Mouse (Mus musculus) MEL (cell line): ENCODE data around the gene Fkbp8. TPM values are rescaled to one million over a fixed set of nuclear protein-coding genes. Genes with fewer than 3 reads are reported as not detected.

Source experiments
- DNase-seq: peaks from one replicate; pipeline ENCODE4 v3.0.0; 2011; ENCODE audit warnings: low read depth, low spot score
- H3K27ac ChIP-seq: 2 replicates; pipeline ENCODE4 v1.5.1; 2012; ENCODE audit warnings: low read depth, mild to moderate bottlenecking, control low read depth, low read length, moderate library complexity; ENCODE audit not compliant: control insufficient read depth
- H3K27me3 ChIP-seq, 2 experiments: fragments of 150-350 bp in 1 of 2; sonication (generic) in 1 of 2; 2 replicates each; pipeline ENCODE4 v1.6.1; 2012; ENCODE audit warnings: low read length in 2 of 2, mild to moderate bottlenecking in 2 of 2, improper control_type of control experiment in 1 of 2, moderate library complexity in 1 of 2; ENCODE audit not compliant: insufficient read depth in 2 of 2, control insufficient read depth in 1 of 2
- H3K36me3 ChIP-seq, 2 experiments: 2 replicates each; pipeline ENCODE4 v1.6.1; 2012 to 2014; ENCODE audit warnings: low read length in 2 of 2, improper control_type of control experiment in 1 of 2, inconsistent platforms in 1 of 2, mild to moderate bottlenecking in 1 of 2; ENCODE audit not compliant: insufficient read depth in 2 of 2, control insufficient read depth in 1 of 2
- H3K4me1 ChIP-seq, 2 experiments: fragments of 150-350 bp in 1 of 2; sonication (generic) in 1 of 2; 2 replicates each; pipeline ENCODE4 v1.6.1; 2012; ENCODE audit warnings: low read length in 2 of 2, improper control_type of control experiment in 1 of 2, mild to moderate bottlenecking in 1 of 2; ENCODE audit not compliant: insufficient read depth in 2 of 2, control insufficient read depth in 1 of 2
- H3K4me3 ChIP-seq, 2 experiments: fragments of 150-350 bp in 1 of 2; sonication (generic) in 1 of 2; 2 replicates each; pipeline ENCODE4 v1.5.1; 2012; ENCODE audit warnings: low read depth in 2 of 2, low read length in 2 of 2, mild to moderate bottlenecking in 2 of 2, moderate library complexity in 2 of 2, control low read depth in 1 of 2, improper control_type of control experiment in 1 of 2; ENCODE audit not compliant: control insufficient read depth in 1 of 2, insufficient read depth in 1 of 2
- H3K79me2 ChIP-seq: 2 replicates; pipeline ENCODE4 v1.6.1; 2012; ENCODE audit warnings: mild to moderate bottlenecking, low read length, moderate library complexity; ENCODE audit not compliant: control insufficient read depth, poor library complexity, insufficient read depth
- H3K9ac ChIP-seq: 2 replicates; pipeline ENCODE4 v1.6.1; 2012; ENCODE audit warnings: low read depth, mild to moderate bottlenecking, control low read depth, low read length, moderate library complexity; ENCODE audit not compliant: control insufficient read depth, poor library complexity, severe bottlenecking
- H3K9me3 ChIP-seq: fragments of 150-350 bp; sonication (generic); replicated peaks from 2 replicates; pipeline ENCODE4 v1.6.1; 2012; ENCODE audit warnings: mild to moderate bottlenecking, low read length, improper control_type of control experiment, moderate library complexity; ENCODE audit not compliant: insufficient read depth
- CHD1 ChIP-seq: IDR thresholded peaks from 2 replicates; pipeline ENCODE4 v1.6.1; 2012; ENCODE audit warnings: low read depth, mild to moderate bottlenecking, inconsistent platforms, low read length, improper control_type of control experiment
- CTCF ChIP-seq, 3 experiments: IDR thresholded peaks in 2 of 3; conservative IDR thresholded peaks in 1 of 3; 2 replicates each; pipeline ENCODE4 v1.5.1; 2011 to 2012; ENCODE audit warnings: low read length in 3 of 3, low read depth in 2 of 3, mild to moderate bottlenecking in 2 of 3, improper control_type of control experiment in 1 of 3, inconsistent platforms in 1 of 3, mixed read lengths in 1 of 3, moderate library complexity in 1 of 3; ENCODE audit not compliant: control insufficient read depth in 1 of 3, insufficient read depth in 1 of 3, poor library complexity in 1 of 3, severe bottlenecking in 1 of 3
- ELF1 ChIP-seq: IDR thresholded peaks from 2 replicates; pipeline ENCODE4 v1.6.1; 2014; ENCODE audit warnings: low read depth, mild to moderate bottlenecking, inconsistent platforms, low read length, improper control_type of control experiment, moderate library complexity
- GABPA ChIP-seq: IDR thresholded peaks from 2 replicates; pipeline ENCODE4 v1.6.1; 2012; ENCODE audit warnings: low read depth, mild to moderate bottlenecking, inconsistent platforms, low read length, improper control_type of control experiment, moderate library complexity
- GATA1 ChIP-seq: IDR thresholded peaks from 2 replicates; pipeline ENCODE4 v1.6.1; 2011; ENCODE audit warnings: low read depth, low read length, improper control_type of control experiment
- MAX ChIP-seq: IDR thresholded peaks from 2 replicates; pipeline ENCODE4 v1.6.1; 2011; ENCODE audit warnings: low read length, improper control_type of control experiment
- MXI1 ChIP-seq: IDR thresholded peaks from 2 replicates; pipeline ENCODE4 v1.6.1; 2011; ENCODE audit warnings: mild to moderate bottlenecking, low read depth, low read length, improper control_type of control experiment
- MYC ChIP-seq: IDR thresholded peaks from 2 replicates; pipeline ENCODE4 v1.6.1; 2011; ENCODE audit warnings: low read depth, mild to moderate bottlenecking, low read length, improper control_type of control experiment, moderate library complexity
- NELFE ChIP-seq: IDR thresholded peaks from 2 replicates; pipeline ENCODE4 v1.6.1; 2011; ENCODE audit warnings: low read depth, low read length, improper control_type of control experiment
- POLR2A ChIP-seq, 2 experiments: IDR thresholded peaks; 2 replicates each; pipeline ENCODE4 v1.6.1; 2011 to 2012; ENCODE audit warnings: low read length in 2 of 2, mild to moderate bottlenecking in 2 of 2, control low read depth in 1 of 2, improper control_type of control experiment in 1 of 2, low read depth in 1 of 2, moderate library complexity in 1 of 2; ENCODE audit not compliant: control insufficient read depth in 1 of 2, insufficient read depth in 1 of 2, poor library complexity in 1 of 2
- POLR2AphosphoS5 ChIP-seq: IDR thresholded peaks from 2 replicates; pipeline ENCODE4 v1.6.1; 2012; ENCODE audit warnings: low read depth, borderline replicate concordance, mild to moderate bottlenecking, inconsistent platforms, low read length, moderate library complexity, mixed read lengths
- RCOR1 ChIP-seq: IDR thresholded peaks from 2 replicates; pipeline ENCODE4 v1.6.1; 2012; ENCODE audit warnings: low read depth, mild to moderate bottlenecking, inconsistent platforms, low read length, improper control_type of control experiment
- TBP ChIP-seq: IDR thresholded peaks from 2 replicates; pipeline ENCODE4 v1.8.0; 2011; ENCODE audit warnings: low read depth, low read length, improper control_type of control experiment
- ZKSCAN1 ChIP-seq: IDR thresholded peaks from 2 replicates; pipeline ENCODE4 v1.6.1; 2012; ENCODE audit warnings: low read depth, mild to moderate bottlenecking, inconsistent platforms, low read length, improper control_type of control experiment, moderate library complexity
- ZMIZ1 ChIP-seq: IDR thresholded peaks from 2 replicates; pipeline ENCODE4 v1.6.1; 2012; ENCODE audit warnings: low read depth, mild to moderate bottlenecking, inconsistent platforms, low read length, improper control_type of control experiment, moderate library complexity
- ZNF384 ChIP-seq: IDR thresholded peaks from 2 replicates; pipeline ENCODE4 v1.6.1; 2012; ENCODE audit warnings: low read depth, mild to moderate bottlenecking, inconsistent platforms, low read length, improper control_type of control experiment
- polyA plus RNA-seq, 2 experiments: library from polyadenylated mRNA; stranded (reverse) in 1 of 2; unstranded in 1 of 2; fragments of >175 nt in 1 of 2; fragments of >200 nt in 1 of 2; gene quantifications; 2 replicates each; pipeline versions ENCODE4 v1.2.1 to v1.2.4; 2012; ENCODE audit warnings: low replicate concordance in 2 of 2, low read depth in 1 of 2; ENCODE audit not compliant: insufficient read length in 2 of 2, insufficient read depth in 1 of 2, missing spikeins in 1 of 2
- total RNA-seq: library from RNA; depleted of rRNA; stranded (reverse); fragments of 300-350 nt; gene quantifications from 2 replicates; pipeline ENCODE4 v1.2.3, GENCODE M21; 2012

Gene Fkbp8
- total and polyA plus RNA-seq, 3 experiments: 215 to 349 TPM; not detected in 1

GRCm38 (mm10) chr8:70522592-70523403 is 4.7 kb upstream of the Fkbp8 start (continued):
- TF ChIP-seq TBP (peak; percentile 76; the same call in 1 of the 2 replicates), ELF1 (peak; percentile 98), RCOR1 (no peak), ZMIZ1 (peak; percentile 66)

- peaks cover 36% of the 10 kb centered on the region for H3K79me2 ChIP-seq
- TF ChIP-seq ZNF384 (no peak), MXI1 (0 out of 2 replicates have a peak, but pooled peaks have one; percentile 58), MYC (peak; percentile 55; the same call in 1 of the 2 replicates)
- TF ChIP-seq, all 39 proteins: peak for 2
- H3K4me3 ChIP-seq: peak overlapping the region; percentile 70 to 93
- no peaks in the 10 kb centered on the region for H3K9me3 ChIP-seq
- H3K4me1 ChIP-seq: peaks cover 0 to 31% of the 10 kb centered on the region in 2 experiments; a peak in 3 of 4 replicates
- H3K27me3 ChIP-seq: no peaks in the 10 kb centered on the region
- H3K27ac ChIP-seq: peak overlapping the region; percentile 64
- peaks cover 0 to 30% of the 10 kb centered on the region in 2 experiments; a peak in 2 of 4 replicates for H3K36me3 ChIP-seq
- peak overlapping the region; percentile 81 for H3K9ac ChIP-seq
- DNase-seq: no peak
Observed at GRCm38 (mm10) chr8:70527111-70527511, 413 bp upstream of the Fkbp8 start.

- Histone ChIP-seq H3K79me2 (peaks cover 29% of the 10 kb centered on the region), H3K4me3 (peak overlapping the region; percentile 70 to 98)
- TF ChIP-seq GATA1: no peak
- TF ChIP-seq POLR2AphosphoS5: no peak
- 0 out of 2 replicates have a peak, but pooled peaks have one; percentile 42 for TF ChIP-seq CHD1
- TF ChIP-seq TBP: peak; percentile 78
- TF ChIP-seq GABPA: no peak
- TF ChIP-seq NELFE: no peak
- TF ChIP-seq ZKSCAN1: no peak
- TF ChIP-seq MAX: no peak; the same call in 1 of the 2 replicates
- 0 out of 2 replicates have a peak, but pooled peaks have one; percentile 18 for TF ChIP-seq MYC
- peak; percentile 67; the same call in 1 of the 2 replicates for TF ChIP-seq MXI1
- no peak for TF ChIP-seq POLR2A (IDR thresholded peaks at IDR 0.05; ENCODE audit: control insufficient read depth in 1 of 2, insufficient read depth in 1 of 2, low read depth in 1 of 2, low read length in 2 of 2, poor library complexity in 1 of 2)
- no peak for TF ChIP-seq CTCF (IDR thresholded peaks at IDR 0.05 in 2 of 3, conservative IDR thresholded peaks at IDR 0.05 in 1 of 3; ENCODE audit: control insufficient read depth in 1 of 3, insufficient read depth in 1 of 3, low read depth in 2 of 3, low read length in 3 of 3, poor library complexity in 1 of 3, severe bottlenecking in 1 of 3)
- TF ChIP-seq, all 39 proteins: peak for 4
- H3K9me3 ChIP-seq: no peaks in the 10 kb centered on the region
- peaks cover 0 to 28% of the 10 kb centered on the region in 2 experiments; a peak in 3 of 4 replicates for H3K4me1 ChIP-seq
- peaks cover 0 to 30% of the 10 kb centered on the region in 2 experiments; a peak in 2 of 4 replicates for H3K36me3 ChIP-seq
- H3K27ac ChIP-seq: peak overlapping the region; percentile 81
- DNase-seq: peak; percentile 67
- H3K27me3 ChIP-seq: no peaks in the 10 kb centered on the region
- H3K9ac ChIP-seq: peak overlapping the region; percentile 96
Observed at GRCm38 (mm10) chr8:70528182-70528797, 766 bp downstream of the Fkbp8 start.
